Mouse (Mus musculus): Measurements from ENCODE around the gene Gm20388. TPM values are rescaled to one million over a fixed set of nuclear protein-coding genes. Genes with fewer than 3 reads are reported as not detected.

The Gm20388 gene
- polyA plus RNA-seq, 1 experiment from 2014 or later, result 5.5 TPM

DNA sequence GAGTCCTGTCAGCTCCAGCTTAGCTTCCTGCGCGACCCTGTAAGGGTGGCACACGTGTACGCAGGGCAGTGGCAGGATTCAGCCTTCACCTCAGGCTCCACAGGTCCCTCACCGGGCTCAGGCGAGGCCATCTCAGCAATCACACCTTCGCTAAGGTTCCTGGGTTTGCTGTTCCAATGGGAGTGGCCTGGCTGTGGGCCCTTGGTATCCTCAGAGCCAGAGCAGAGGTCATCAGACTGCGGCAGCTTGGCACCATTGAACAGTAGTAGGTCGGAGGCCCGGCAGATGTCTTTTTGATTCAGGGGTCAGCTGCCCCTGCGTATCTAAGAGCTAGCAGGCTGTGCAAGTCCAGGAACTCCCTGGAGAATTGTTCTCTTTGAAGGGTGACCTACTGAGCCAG, 482.4 kb downstream of the Gm20388 start:
- Histone ChIP-seq H3K9me3 (0 out of 2 replicates have a peak, but pooled peaks cover 4% of the 10 kb centered on the region), H3K27me3 (no peaks in the 10 kb centered on the region), H3K27ac (no peak overlapping the region), H3K9ac (no peak overlapping the region), H3K4me1 (peaks cover 41% of the 10 kb centered on the region), H3K4me2 (no peak overlapping the region), H3K36me3 (no peaks in the 10 kb centered on the region), H3K4me3 (no peak overlapping the region)
- WGBS, result 74% methylated on average over 11 of the region's 11 CpGs
- ATAC-seq (ENCODE audit: borderline replicate concordance, extremely low read depth, low FRiP score, low TSS enrichment), result no peak

DNA sequence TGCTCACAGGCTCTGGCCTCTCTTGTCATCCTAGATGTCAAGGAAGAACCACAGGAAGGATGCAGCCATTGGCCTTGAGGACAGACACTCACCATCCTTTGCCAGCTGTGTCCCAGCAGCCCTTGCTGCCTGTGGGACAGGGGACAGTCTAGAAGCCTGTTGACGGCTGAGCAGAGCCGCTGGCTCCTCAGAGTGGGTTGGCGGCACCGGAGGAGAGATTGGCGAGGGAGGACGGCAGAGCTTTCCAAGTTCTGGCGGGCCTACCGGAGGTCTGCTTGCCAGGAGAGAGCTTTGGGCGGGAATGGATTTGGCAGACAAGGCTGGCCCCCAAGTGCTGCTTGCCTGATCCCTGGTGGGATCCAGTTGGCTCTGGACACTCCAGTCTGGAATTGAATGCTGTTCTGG, 483.2 kb downstream of the Gm20388 start:
- H3K4me1 ChIP-seq, result peaks cover 46% of the 10 kb centered on the region
- WGBS, result 63% methylated on average over 9 of the region's 9 CpGs
- ATAC-seq (ENCODE audit: borderline replicate concordance, extremely low read depth, low FRiP score, low TSS enrichment), result peak; percentile 6; the same call in 1 of the 2 replicates
- 0 out of 2 replicates have a peak, but pooled peaks cover 4% of the 10 kb centered on the region for H3K9me3 ChIP-seq
- H3K4me2 ChIP-seq, result no peak overlapping the region
- no peak overlapping the region for H3K4me3 ChIP-seq
- H3K9ac ChIP-seq, result no peak overlapping the region
- no peaks in the 10 kb centered on the region for H3K36me3 ChIP-seq
- H3K27ac ChIP-seq, result no peak overlapping the region
- no peaks in the 10 kb centered on the region for H3K27me3 ChIP-seq

DNA sequence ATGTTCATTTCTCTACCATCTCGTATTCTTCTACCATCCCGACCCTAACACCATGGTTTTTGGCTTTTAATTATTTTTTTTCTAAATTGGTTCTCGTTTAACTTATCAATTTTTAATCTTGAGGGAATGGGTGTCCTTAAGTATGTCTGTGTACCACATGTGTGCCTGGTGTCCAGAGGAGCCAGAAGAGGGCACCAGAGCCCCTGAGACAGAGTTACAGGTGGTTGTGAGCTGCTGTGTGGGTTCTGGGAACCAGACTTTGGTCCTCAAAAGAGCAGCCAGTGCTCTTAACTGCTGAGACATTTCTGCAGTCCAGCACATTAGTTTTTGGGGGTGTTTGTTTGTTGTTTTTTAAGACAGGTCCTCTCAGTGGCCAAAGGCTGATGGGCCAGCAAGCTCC, 485.3 kb downstream of the Gm20388 start:
- ATAC-seq (ENCODE audit: borderline replicate concordance, extremely low read depth, low FRiP score, low TSS enrichment), result no peak
- Histone ChIP-seq H3K27me3 (no peaks in the 10 kb centered on the region), H3K4me3 (no peak overlapping the region), H3K4me1 (peaks cover 59% of the 10 kb centered on the region), H3K4me2 (no peak overlapping the region), H3K36me3 (no peaks in the 10 kb centered on the region), H3K9me3 (0 out of 2 replicates have a peak, but pooled peaks cover 4% of the 10 kb centered on the region), H3K9ac (no peak overlapping the region), H3K27ac (no peak overlapping the region)
- WGBS, result 90% methylated on average over 3 of the region's 3 CpGs

DNA sequence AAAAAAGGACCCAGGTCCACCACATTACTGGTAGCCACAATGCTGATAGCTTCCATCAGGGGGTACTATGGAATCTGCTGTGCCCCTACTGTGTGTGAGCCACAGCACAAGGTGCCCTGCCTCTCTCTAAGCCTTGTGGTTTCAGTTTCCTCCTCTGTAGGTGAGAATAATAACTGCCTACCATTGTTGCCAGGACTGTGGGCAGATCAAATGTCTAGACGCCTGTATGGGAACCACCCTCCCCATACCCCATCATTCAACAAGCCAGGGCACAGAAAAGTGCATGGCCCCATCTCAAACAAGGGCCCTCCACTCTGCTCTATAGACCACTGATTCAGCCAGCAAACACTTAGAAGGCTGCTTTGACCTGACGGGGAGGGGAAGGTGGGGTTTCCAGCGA, 486.1 kb downstream of the Gm20388 start:
- no peak for ATAC-seq (ENCODE audit: borderline replicate concordance, extremely low read depth, low FRiP score, low TSS enrichment)
- Histone ChIP-seq H3K4me1 (peaks cover 52% of the 10 kb centered on the region), H3K9ac (no peak overlapping the region), H3K9me3 (0 out of 2 replicates have a peak, but pooled peaks cover 4% of the 10 kb centered on the region), H3K36me3 (no peaks in the 10 kb centered on the region), H3K27me3 (no peaks in the 10 kb centered on the region), H3K4me2 (no peak overlapping the region), H3K27ac (peak overlapping the region; percentile 51), H3K4me3 (no peak overlapping the region)
- 51% methylated on average over 3 of the region's 3 CpGs for WGBS

DNA sequence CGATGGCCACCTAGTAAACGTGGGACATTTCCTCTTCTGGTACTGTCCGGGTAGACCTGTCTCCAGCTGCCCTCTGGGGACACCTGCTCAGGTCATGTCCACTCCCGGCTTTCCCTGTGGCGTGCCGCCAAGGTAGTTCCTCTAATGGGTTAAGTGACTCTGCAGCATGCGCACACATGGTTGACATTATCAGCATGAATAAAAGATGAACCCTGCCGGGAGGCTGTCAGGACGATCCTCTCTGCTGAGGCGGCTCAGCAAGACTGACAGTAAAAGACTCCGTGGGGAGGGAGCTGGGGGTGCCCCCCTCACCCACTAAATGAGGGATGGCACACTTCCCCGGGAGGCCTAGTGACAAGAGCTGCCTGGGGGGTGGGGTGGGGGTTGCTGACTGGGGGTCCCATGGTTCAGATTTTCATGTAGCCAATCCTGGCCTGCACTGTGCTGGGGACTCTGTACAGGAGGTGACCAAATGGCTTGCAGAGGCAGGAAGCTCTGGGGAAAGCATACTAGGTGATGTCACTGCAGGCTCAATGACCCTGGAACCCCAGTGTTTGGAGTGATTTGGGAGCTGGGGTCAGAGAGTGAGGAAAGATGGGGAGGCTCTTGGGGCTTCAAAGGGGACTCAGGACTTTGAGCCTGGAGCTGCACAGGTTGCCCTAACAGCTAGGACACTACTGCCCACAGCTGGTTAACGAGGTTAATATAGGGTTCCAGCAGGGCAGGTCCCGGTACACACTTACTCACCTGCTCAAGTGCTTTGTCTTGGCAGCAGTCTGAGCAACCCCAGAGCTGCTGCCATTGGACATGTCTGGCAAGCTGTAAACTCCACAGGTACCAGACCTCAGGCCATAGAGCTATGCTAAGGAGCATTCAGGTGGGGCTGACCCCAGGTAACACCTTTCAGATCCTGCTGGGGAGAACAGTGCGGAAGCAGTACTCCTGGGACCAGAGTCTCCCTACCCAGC, 487.1 kb downstream of the Gm20388 start:
- Histone ChIP-seq H3K9me3 (0 out of 2 replicates have a peak, but pooled peaks cover 4% of the 10 kb centered on the region), H3K9ac (no peak overlapping the region), H3K4me2 (no peak overlapping the region), H3K4me3 (no peak overlapping the region), H3K4me1 (peaks cover 49% of the 10 kb centered on the region), H3K27ac (peak overlapping the region; percentile 40), H3K27me3 (no peaks in the 10 kb centered on the region), H3K36me3 (no peaks in the 10 kb centered on the region)
- WGBS, result 44% methylated on average over 15 of the region's 15 CpGs
- no peak for ATAC-seq (ENCODE audit: borderline replicate concordance, extremely low read depth, low FRiP score, low TSS enrichment)

DNA sequence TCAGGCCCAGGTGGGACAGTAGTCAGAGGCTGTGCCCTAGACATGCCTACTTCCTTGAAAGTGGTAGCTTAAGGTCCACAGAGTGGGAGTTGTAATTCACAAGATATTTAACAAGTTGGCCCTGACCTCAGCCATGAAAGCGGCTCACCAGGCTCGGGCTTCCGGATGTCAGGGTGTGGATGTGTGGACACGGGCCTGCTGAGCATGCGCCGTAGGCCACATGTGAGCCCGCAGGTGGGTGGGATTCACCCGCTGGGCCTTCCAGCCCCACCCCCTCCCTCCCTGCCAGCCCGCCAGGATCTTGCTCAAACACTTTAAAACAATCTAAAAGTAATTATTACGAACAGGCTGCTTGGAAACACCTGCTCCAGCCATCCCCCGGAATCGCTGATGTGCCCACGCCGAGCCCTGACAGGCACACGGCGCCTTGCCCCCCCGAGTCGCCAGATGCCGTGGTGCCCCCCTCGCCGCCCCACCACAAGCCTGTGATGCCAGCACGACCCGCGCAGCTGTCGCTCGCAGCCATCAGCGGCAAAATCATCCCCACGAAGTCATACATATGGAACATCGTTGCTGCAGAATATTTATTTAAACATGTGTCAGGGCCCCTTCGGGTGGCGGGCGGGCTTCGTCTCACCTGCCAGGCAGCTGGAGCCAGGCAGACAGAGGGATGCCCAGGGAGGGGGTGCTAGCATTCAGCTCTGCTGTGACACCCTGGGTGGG, 488.7 kb downstream of the Gm20388 start:
- Histone ChIP-seq H3K36me3 (no peaks in the 10 kb centered on the region), H3K4me3 (peak overlapping the region; percentile 3; the same call in 1 of the 2 replicates), H3K4me2 (peak overlapping the region; percentile 48), H3K9me3 (0 out of 2 replicates have a peak, but pooled peaks cover 4% of the 10 kb centered on the region), H3K27ac (peak overlapping the region; percentile 54; the same call in 1 of the 2 replicates), H3K4me1 (peaks cover 36% of the 10 kb centered on the region), H3K27me3 (no peaks in the 10 kb centered on the region), H3K9ac (no peak overlapping the region)
- no peak for ATAC-seq (ENCODE audit: borderline replicate concordance, extremely low read depth, low FRiP score, low TSS enrichment)
- WGBS, result 31% methylated on average over 33 of the region's 33 CpGs

DNA sequence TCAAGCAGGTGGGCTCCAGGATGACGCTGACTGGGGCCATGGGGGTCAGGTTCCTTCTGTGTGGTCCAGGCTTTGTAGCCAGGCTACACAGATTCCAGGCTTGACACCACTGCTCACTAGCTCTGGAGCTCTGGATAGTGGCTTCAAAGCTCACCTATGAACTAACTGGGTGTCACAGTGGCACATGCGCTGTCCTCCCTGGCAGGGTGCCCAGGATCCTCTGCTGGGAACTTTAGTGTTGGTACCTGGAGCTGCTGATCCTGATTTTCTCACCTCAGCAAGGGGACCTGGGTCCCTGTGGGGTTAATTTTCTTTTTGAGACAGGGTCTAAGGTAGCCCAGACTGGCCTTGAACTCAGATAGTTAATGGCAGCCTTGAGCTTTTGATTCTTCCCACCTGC, 490.6 kb downstream of the Gm20388 start:
- Histone ChIP-seq H3K27me3 (no peaks in the 10 kb centered on the region), H3K9ac (no peak overlapping the region), H3K4me2 (no peak overlapping the region), H3K4me1 (peaks cover 35% of the 10 kb centered on the region), H3K27ac (no peak overlapping the region), H3K36me3 (no peaks in the 10 kb centered on the region), H3K9me3 (0 out of 2 replicates have a peak, but pooled peaks cover under 1% of the 10 kb centered on the region), H3K4me3 (no peak overlapping the region)
- WGBS, result 74% methylated on average over 2 of the region's 2 CpGs
- no peak for ATAC-seq (ENCODE audit: borderline replicate concordance, extremely low read depth, low FRiP score, low TSS enrichment)

DNA sequence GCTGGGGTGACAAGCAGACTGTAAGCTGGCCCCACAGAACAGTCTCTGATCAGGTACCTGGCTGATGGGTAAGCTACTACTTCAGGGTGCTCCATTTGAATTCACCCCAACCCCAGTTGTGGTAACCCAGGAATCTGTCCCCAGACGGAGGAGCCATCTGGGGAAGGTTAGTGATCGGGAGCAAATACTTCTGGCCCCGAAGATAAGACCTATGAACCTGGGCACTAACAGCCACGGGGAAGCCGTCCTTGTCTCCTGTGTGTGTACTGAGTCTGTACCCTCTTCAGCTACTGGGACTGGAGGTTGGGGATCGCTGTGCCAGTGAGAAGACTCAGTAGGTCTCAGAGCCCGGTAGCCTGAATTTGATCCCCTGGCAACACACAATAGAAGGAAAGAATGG, 491.1 kb downstream of the Gm20388 start:
- H3K36me3 ChIP-seq, result no peaks in the 10 kb centered on the region
- no peak overlapping the region for H3K4me3 ChIP-seq
- H3K27me3 ChIP-seq, result no peaks in the 10 kb centered on the region
- H3K4me1 ChIP-seq, result peaks cover 33% of the 10 kb centered on the region
- H3K9me3 ChIP-seq, result no peaks in the 10 kb centered on the region
- H3K4me2 ChIP-seq, result no peak overlapping the region
- 76% methylated on average over 7 of the region's 7 CpGs for WGBS
- no peak for ATAC-seq (ENCODE audit: borderline replicate concordance, extremely low read depth, low FRiP score, low TSS enrichment)
- no peak overlapping the region for H3K9ac ChIP-seq
- H3K27ac ChIP-seq, result no peak overlapping the region

DNA sequence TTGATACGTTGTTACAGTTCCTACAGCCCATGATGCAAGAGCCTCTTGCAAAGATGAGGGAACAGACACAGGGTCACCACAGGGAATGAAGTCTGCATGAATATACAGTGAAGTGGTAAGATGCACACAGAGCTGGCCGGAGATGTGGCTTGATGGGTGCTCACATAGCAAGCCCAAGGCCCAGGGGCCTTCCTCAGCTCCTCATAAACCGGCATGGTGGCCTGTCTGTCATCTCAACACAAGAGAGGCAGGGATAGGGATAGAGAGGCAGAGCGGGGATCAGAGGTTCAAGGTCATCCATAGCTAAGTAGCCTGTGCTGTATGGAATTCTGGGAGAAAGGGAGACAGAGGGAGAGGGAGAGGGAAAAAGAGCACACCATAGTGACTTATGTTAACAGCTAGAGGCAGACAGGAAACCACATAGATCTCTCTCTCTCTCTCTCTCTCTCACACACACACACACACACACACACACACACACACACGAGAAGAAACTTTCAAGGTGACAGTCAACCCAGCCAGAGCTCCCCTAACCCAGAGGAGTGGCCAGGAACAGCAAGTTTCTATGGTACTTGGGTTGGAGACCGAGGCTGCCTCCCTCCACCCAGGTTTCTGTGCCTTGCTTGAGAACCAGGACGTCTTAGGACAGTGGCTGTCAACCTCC, 493.1 kb downstream of the Gm20388 start:
- Histone ChIP-seq H3K27ac (no peak overlapping the region), H3K4me3 (no peak overlapping the region), H3K27me3 (no peaks in the 10 kb centered on the region), H3K9ac (no peak overlapping the region), H3K9me3 (no peaks in the 10 kb centered on the region), H3K4me1 (peaks cover 32% of the 10 kb centered on the region), H3K4me2 (no peak overlapping the region), H3K36me3 (no peaks in the 10 kb centered on the region)
- no peak for ATAC-seq (ENCODE audit: borderline replicate concordance, extremely low read depth, low FRiP score, low TSS enrichment)
- WGBS, result 85% methylated on average over 7 of the region's 7 CpGs

DNA sequence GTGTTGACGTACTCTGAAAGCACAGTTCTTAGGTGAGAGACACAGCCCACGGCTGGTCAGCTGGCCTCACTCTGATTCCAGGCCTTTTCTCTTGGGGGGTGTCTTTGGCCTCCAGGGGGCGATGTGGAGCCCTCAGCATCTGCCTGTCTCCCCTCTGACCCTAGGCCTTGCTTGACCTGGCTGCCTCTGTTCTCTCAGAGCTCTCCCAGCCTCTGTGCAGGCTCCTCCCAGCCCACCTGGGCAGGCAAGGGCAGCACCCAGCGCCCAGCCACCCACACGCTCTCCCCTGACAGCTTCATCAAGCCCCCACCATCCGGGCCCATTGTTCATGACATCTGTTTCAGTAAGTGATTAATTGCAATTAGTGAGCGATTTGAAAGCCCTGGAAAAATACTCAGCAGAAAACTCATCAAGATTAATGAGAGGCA, 494.0 kb downstream of the Gm20388 start:
- H3K4me3 ChIP-seq, result no peak overlapping the region
- no peak overlapping the region for H3K27ac ChIP-seq
- no peaks in the 10 kb centered on the region for H3K36me3 ChIP-seq
- H3K9me3 ChIP-seq, result no peaks in the 10 kb centered on the region
- H3K9ac ChIP-seq, result no peak overlapping the region
- peaks cover 31% of the 10 kb centered on the region for H3K4me1 ChIP-seq
- no peaks in the 10 kb centered on the region for H3K27me3 ChIP-seq
- 53% methylated on average over 7 of the region's 7 CpGs for WGBS
- no peak; the same call in 1 of the 2 replicates for ATAC-seq (ENCODE audit: borderline replicate concordance, extremely low read depth, low FRiP score, low TSS enrichment)
- no peak overlapping the region for H3K4me2 ChIP-seq

DNA sequence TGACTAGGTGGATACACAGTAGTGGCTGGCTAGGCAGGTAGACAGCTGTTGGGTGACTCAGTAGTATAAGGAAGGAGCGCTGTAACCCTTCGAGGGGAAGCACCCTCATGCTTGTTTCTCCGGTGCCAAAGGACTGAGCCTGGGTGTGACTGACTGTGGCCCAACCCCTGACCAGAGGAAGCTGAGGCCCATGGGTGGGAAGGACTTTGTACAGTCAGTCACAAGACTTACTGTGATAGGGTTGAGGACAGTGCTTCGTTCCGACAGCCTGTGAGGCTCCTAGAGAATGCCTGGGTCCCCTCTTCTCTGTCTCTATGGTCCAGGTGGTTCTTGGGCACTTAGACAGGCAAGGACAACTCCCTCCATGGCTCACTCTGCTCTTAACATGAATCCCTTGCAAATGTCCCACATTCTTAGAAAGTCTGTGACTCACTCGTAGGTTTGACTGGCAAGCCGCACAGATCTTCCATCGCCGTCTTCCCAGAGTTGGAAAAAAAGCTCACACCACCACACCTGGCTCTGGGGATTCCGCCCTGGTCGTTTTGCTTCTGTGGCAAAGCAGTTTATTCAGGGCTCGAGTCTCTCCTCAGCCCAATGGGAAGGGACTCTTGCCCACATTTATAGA, 495.5 kb downstream of the Gm20388 start:
- no peak overlapping the region for H3K9ac ChIP-seq
- no peak overlapping the region for H3K27ac ChIP-seq
- no peaks in the 10 kb centered on the region for H3K27me3 ChIP-seq
- WGBS, result 86% methylated on average over 12 of the region's 12 CpGs
- ATAC-seq (ENCODE audit: borderline replicate concordance, extremely low read depth, low FRiP score, low TSS enrichment), result no peak
- no peaks in the 10 kb centered on the region for H3K9me3 ChIP-seq
- no peak overlapping the region for H3K4me3 ChIP-seq
- H3K36me3 ChIP-seq, result no peaks in the 10 kb centered on the region
- H3K4me2 ChIP-seq, result no peak overlapping the region
- H3K4me1 ChIP-seq, result peaks cover 30% of the 10 kb centered on the region

Data from lung, embryonic 15.5 days (tissue).